Mouse (Mus musculus) neutrophil, adult 5-6 weeks (primary cell): ENCODE measurements around the gene Hist1h2bh. TPM values are rescaled to one million over a fixed set of nuclear protein-coding genes. Genes with fewer than 3 reads are reported as not detected.

Experiments
- ATAC-seq: fragments of 151-379, 151-347 bp; 2 replicates; pipeline ENCODE4 v1.8.0; 2017; ENCODE audit warnings: mild to moderate bottlenecking, moderate TSS enrichment; ENCODE audit not compliant: insufficient number of reproducible peaks, poor library complexity, low FRiP score, severe bottlenecking; ENCODE audit errors: extremely low read depth
- total RNA-seq: library from RNA; stranded (forward); fragments of 200-1000 nt; gene quantifications from 2 replicates; pipeline ENCODE4 v1.2.3, GENCODE M21; 2017

Hist1h2bh gene
- total RNA-seq, 1 experiment from 2014 or later = 5.8 TPM

DNA sequence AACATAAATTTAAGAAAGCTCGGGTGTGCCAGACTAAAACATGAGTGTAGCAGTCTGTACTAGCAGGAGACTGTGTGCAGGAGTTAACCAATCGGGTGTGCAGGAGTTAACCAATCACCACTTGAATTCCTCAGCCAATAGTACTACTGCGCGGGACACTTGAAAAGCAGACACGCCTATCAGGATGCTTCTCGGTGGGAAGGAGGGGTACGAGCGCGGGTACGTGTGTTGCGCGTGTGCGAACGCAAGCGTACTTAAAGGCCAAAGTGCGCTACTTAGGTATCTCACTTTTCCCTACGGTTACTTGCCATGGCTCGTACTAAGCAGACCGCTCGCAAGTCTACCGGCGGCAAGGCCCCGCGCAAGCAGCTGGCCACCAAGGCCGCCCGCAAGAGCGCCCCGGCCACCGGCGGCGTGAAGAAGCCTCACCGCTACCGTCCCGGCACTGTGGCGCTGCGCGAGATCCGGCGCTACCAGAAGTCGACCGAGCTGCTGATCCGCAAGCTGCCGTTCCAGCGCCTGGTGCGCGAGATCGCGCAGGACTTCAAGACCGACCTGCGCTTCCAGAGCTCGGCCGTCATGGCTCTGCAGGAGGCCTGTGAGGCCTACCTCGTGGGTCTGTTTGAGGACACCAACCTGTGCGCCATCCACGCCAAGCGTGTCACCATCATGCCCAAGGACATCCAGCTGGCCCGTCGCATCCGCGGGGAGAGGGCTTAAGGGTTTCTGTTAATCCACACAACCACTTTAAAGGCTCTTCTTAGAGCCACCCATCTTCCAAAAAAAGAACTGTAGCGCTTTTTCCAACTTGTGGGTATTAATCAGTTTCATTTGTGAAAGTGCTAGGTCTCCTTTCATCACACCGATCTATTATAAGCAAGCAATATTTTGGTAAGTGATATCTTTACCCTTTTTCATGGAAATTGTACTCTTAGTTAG is 7.8 kb downstream of the Hist1h2bh start, which contains the start of gene Hist1h3g:
TSS of gene Hist1h3g (plus strand) at position 286 of the 939 bp plus-strand sequence.
- peak; percentile 75 for ATAC-seq

DNA sequence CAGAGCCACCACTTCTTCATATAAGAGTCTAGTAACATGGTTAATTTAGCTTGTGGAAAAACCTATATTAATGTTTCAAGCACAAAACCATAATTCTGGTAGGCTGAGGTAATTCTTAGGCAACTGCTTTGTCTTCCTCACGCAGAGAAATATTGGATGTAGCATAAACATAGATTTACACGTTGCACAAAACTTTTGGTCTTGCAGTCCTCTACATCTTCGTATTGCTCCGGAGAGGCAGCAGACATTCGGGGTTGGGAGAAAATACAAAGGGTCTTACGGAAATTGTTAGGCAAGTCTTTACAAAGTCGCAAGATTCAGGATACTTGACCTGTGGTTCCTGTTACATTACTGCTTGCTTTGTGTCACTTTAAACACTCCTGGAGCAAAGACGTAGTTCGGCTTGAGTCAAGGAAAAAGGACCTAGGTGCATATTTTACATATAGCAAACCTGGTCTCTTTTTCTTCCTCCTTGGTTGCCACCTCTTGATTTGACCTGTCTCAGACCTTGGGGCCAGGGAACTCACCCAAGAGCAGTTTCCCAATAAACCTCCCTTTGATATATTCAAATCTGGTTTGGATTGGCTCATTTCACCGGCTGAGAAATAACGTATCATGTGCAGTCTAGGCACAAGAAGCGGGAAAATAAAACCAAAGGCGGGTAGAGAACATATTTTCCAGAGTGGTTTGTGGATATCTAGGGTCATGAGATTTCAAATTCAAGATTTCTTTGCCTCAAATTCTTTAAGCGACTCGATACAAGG is 8.6 kb downstream of the Hist1h2bh start:
- no peak for ATAC-seq

GRCm38 (mm10) chr13:23533560-23534367 is 9.4 kb downstream of the Hist1h2bh start, which contains the start of gene Hist1h2af:
Hist1h2af (plus strand) TSS chr13:23533906.
- ATAC-seq = peak; percentile 41; the same call in 1 of the 2 replicates

DNA sequence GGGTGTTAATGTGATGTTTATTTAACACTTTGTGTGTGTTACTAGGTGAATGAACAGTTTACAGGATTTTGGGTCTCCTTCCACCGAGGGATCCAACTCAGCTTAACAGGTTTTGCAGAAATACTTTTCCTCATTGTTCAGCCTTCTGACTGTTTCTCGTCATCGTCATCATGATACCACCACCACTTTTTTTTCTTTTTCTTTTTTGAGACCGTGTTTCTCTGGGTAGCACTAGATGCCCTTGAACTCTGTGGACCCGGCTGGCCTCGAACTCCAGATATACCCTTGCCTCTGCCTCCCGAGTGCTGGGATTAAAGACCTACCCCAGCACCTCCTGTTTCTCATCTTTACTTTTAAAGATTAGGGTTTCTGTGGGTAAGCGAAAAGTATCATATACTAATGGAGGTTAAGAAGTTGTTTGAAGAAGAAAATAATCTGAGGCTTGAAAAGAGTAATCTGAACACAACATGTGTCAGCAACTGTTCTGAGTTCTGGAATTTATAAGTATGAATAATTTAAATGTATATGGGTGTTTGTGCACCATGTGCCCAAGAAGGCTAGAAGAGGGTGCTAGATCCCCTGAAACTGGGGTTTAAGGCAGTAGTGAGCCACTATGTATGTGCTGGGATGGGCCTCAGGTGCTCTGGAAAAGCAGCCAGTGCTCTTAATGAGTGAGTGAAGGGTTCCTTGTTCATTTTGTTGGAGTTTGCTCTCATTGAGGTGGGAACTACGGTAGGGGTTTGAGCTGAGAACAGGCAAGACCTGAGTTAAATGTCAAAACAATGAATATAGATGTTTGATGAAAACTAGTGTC is 10.7 kb downstream of the Hist1h2bh start:
- ATAC-seq = no peak

GRCm38 (mm10) chr13:23530901-23531875 is 12.0 kb downstream of the Hist1h2bh start, which contains the start of gene Hist1h4h:
Hist1h4h (plus strand) TSS chr13:23531050.
- peak; percentile 77 for ATAC-seq

GRCm38 (mm10) chr13:23530181-23530900 is 12.9 kb downstream of the Hist1h2bh start:
- ATAC-seq = no peak

- no peak for ATAC-seq
These were observed 13.6 kb downstream of the Hist1h2bh start for GRCm38 (mm10) chr13:23529480-23530165.

GRCm38 (mm10) chr13:23529005-23529404 is 14.2 kb downstream of the Hist1h2bh start:
- no peak for ATAC-seq

DNA sequence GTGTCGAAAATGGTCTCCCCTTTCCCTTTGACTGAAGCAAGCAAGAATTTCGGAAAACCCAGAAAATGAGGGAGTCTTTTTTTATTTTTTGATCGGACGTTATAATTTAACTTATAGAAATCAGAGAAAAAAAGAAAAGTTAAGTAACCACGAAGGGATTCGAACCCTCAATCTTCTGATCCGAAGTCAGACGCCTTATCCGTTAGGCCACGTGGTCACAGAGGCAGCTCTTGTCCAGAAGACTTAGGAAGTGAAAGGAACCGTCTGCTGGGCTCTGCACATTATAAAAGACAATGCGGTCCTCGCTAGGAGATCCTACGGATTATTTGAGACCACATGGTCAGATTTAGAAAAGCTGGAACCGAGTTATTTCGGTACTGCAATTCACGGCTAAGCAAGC is 16.9 kb downstream of the Hist1h2bh start:
- ATAC-seq = peak; percentile 34

DNA sequence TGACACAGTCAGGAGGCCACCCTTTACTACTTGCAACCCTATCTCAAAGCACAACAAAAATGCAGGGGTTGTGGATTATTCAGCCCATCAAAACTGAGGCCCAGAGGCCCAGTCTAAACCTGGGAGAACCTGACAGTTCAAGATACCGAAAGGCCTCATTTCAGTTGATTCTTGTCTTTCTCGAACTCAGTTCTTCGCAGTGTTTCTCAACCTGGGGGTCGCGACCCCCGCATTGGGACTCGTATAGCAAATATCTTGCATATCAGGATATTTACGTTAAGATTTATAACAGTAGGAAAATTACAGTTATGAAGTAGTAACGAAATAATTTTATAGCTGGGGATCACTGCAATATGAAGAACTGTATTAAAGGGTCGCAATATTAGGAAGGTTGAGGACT is 17.3 kb downstream of the Hist1h2bh start:
- no peak for ATAC-seq

- ATAC-seq = peak; percentile 66; the same call in 1 of the 2 replicates
These were observed 18.5 kb downstream of the Hist1h2bh start for GRCm38 (mm10) chr13:23524654-23525053.

DNA sequence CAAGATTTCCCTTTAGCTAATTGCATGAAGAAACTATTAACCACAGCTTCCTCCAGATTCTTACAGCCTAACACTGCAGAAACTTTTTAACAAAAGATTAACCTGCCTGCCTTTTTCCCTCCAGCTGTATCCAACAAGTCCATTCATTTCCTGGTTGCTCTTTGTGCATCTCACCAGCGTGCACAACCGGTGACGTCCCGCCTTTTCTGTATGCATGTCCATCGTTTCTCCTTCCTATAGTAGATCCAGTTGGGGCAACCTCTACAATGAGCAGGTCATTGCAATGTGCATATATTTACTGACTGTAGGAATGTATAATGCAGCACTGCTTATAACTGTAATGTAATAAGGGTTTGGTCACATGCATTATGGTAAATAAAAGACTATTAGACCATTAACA is 19.2 kb downstream of the Hist1h2bh start:
- no peak for ATAC-seq

- peak; percentile 25; the same call in 1 of the 2 replicates for ATAC-seq
These were observed 21.5 kb downstream of the Hist1h2bh start for GRCm38 (mm10) chr13:23521703-23522102.

- peak; percentile 32; the same call in 1 of the 2 replicates for ATAC-seq
These were observed 23.8 kb downstream of the Hist1h2bh start for GRCm38 (mm10) chr13:23519416-23519815.

- ATAC-seq = peak; percentile 36; the same call in 1 of the 2 replicates
These were observed 24.3 kb downstream of the Hist1h2bh start for GRCm38 (mm10) chr13:23518885-23519284.

DNA sequence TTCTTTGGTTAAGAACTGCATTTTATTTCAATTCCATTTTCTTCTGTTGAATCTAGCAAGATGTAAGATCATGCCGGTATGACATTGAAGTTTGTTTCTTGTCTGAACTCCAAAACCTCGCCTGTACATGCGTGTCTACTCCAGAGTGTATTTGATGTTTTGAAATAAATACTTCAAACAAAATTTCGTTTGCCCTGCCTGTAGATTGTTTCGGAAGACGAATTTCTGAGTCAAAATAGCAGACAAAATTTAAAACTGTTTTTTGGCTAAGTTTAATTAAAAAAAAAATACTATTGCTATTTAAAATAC is 24.9 kb downstream of the Hist1h2bh start:
- no peak for ATAC-seq
